Mouse (Mus musculus): ENCODE data around the gene Rsc1a1. TPM values are rescaled to one million over a fixed set of nuclear protein-coding genes. Genes with fewer than 3 reads are reported as not detected.

The Rsc1a1 gene
- total and polyA plus RNA-seq, 3 experiments, result 7.7 TPM; not detected in 2

DNA sequence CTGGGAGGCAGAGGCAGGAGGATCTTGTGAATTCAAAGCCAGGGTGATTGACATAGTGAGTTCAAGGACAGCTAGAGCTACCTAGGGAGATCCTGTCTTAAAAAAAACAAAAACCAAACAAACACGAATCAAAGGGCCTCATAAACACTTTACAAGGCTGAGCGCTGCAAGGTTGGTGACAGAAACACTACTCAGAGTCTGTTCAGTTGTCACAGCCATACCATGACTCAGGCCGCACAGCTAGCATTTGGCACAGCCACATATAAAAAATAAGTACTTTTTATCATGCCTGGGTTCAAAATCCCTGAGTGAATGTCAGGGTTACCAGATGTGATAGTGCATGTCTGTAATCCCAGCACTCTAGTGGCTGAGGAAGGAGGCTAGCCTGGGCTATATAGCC lies 38.2 kb downstream of the Rsc1a1 start:
- Histone ChIP-seq H3K27me3 (ENCODE audit: control insufficient read depth in 1 of 2, insufficient read depth in 2 of 2, low read length in 2 of 2) (no peaks in the 10 kb centered on the region), H3K9ac (ENCODE audit: control insufficient read depth, low read depth, low read length, poor library complexity, severe bottlenecking) (no peak overlapping the region), H3K4me3 (ENCODE audit: control insufficient read depth in 1 of 2, insufficient read depth in 1 of 2, low read depth in 2 of 2, low read length in 2 of 2) (no peak overlapping the region), H3K4me1 (ENCODE audit: control insufficient read depth in 1 of 2, insufficient read depth in 2 of 2, low read length in 2 of 2) (no peaks in the 10 kb centered on the region), H3K79me2 (ENCODE audit: control insufficient read depth, insufficient read depth, low read length, poor library complexity) (no peaks in the 10 kb centered on the region), H3K36me3 (ENCODE audit: control insufficient read depth in 1 of 2, insufficient read depth in 2 of 2, low read length in 2 of 2) (no peaks in the 10 kb centered on the region; a peak in 1 of 4 replicates), H3K9me3 (replicated peaks; ENCODE audit: insufficient read depth, low read length) (no peaks in the 10 kb centered on the region), H3K27ac (ENCODE audit: control insufficient read depth, low read depth, low read length) (no peak overlapping the region)
- TF ChIP-seq SIN3A (IDR thresholded peaks at IDR 0.05; ENCODE audit: low read length), result no peak
- TF ChIP-seq POLR2A (IDR thresholded peaks at IDR 0.05; ENCODE audit: control insufficient read depth in 1 of 2, insufficient read depth in 1 of 2, low read depth in 1 of 2, low read length in 2 of 2, poor library complexity in 1 of 2), result no peak
- no peak for TF ChIP-seq CHD2 (IDR thresholded peaks at IDR 0.05; ENCODE audit: low read length)
- TF ChIP-seq SMC3 (IDR thresholded peaks at IDR 0.05; ENCODE audit: low read depth, low read length), result no peak
- TF ChIP-seq HCFC1 (IDR thresholded peaks at IDR 0.05; ENCODE audit: low read depth, low read length), result no peak
- no peak for TF ChIP-seq UBTF (IDR thresholded peaks at IDR 0.05; ENCODE audit: borderline replicate concordance, insufficient read depth, low read depth, low read length)
- no peak for TF ChIP-seq POLR2AphosphoS2 (IDR thresholded peaks at IDR 0.05; ENCODE audit: low read length)
- TF ChIP-seq E2F4 (IDR thresholded peaks at IDR 0.05; ENCODE audit: borderline replicate concordance, low read depth, low read length), result no peak
- no peak for TF ChIP-seq MXI1 (IDR thresholded peaks at IDR 0.05; ENCODE audit: low read depth, low read length)
- no peak for TF ChIP-seq TAL1 (IDR thresholded peaks at IDR 0.05; ENCODE audit: low read length)
- no peak for TF ChIP-seq MAZ (IDR thresholded peaks at IDR 0.05; ENCODE audit: low read depth, low read length)
- no peak for TF ChIP-seq MAX (IDR thresholded peaks at IDR 0.05; ENCODE audit: low read length)
- no peak for TF ChIP-seq ZNF384 (IDR thresholded peaks at IDR 0.05; ENCODE audit: low read depth, low read length)
- TF ChIP-seq POLR2AphosphoS5 (IDR thresholded peaks at IDR 0.05; ENCODE audit: borderline replicate concordance, low read depth, low read length), result no peak
- TF ChIP-seq ZKSCAN1 (IDR thresholded peaks at IDR 0.05; ENCODE audit: low read depth, low read length), result no peak
- TF ChIP-seq CTCF (IDR thresholded peaks at IDR 0.05 in 2 of 3, conservative IDR thresholded peaks at IDR 0.05 in 1 of 3; ENCODE audit: control insufficient read depth in 1 of 3, insufficient read depth in 1 of 3, low read depth in 2 of 3, low read length in 3 of 3, poor library complexity in 1 of 3, severe bottlenecking in 1 of 3), result no peak
- TF ChIP-seq JUND (IDR thresholded peaks at IDR 0.05; ENCODE audit: low read depth, low read length), result no peak
- no peak for TF ChIP-seq MEF2A (IDR thresholded peaks at IDR 0.05; ENCODE audit: extremely low read depth, insufficient replicate concordance, low read depth, low read length, poor library complexity, severe bottlenecking)
- no peak for TF ChIP-seq MYB (IDR thresholded peaks at IDR 0.05; ENCODE audit: low read depth, low read length)
- DNase-seq (ENCODE audit: low read depth, low spot score), result no peak

DNA sequence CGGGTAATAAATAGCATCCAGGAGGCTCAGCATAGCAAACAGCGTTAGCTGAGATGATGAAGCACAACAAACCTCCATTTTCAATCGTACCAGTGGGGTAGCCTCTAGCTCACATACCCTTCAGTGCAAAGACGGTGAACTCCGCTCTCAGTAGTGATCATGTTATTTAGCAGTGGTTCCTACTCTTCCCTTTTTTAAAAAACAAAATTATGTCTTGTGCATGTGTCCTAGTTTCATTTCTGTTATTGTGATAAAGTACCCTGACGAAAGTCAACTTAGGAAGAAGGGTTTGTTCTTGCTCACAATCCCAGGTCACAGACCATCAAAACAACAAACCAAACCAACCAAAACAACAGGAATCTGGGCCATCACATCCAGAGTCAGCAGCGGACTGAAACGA lies 39.4 kb downstream of the Rsc1a1 start:
- DNase-seq (ENCODE audit: low read depth, low spot score), result no peak

More for the DNA sequence above, 39.4 kb downstream of the Rsc1a1 start:
- Histone ChIP-seq H3K4me1 (ENCODE audit: control insufficient read depth in 1 of 2, insufficient read depth in 2 of 2, low read length in 2 of 2) (no peaks in the 10 kb centered on the region), H3K27me3 (ENCODE audit: control insufficient read depth in 1 of 2, insufficient read depth in 2 of 2, low read length in 2 of 2) (no peaks in the 10 kb centered on the region), H3K9me3 (replicated peaks; ENCODE audit: insufficient read depth, low read length) (no peaks in the 10 kb centered on the region), H3K36me3 (ENCODE audit: control insufficient read depth in 1 of 2, insufficient read depth in 2 of 2, low read length in 2 of 2) (no peaks in the 10 kb centered on the region; a peak in 1 of 4 replicates), H3K27ac (ENCODE audit: control insufficient read depth, low read depth, low read length) (no peak overlapping the region), H3K9ac (ENCODE audit: control insufficient read depth, low read depth, low read length, poor library complexity, severe bottlenecking) (no peak overlapping the region), H3K4me3 (ENCODE audit: control insufficient read depth in 1 of 2, insufficient read depth in 1 of 2, low read depth in 2 of 2, low read length in 2 of 2) (no peak overlapping the region), H3K79me2 (ENCODE audit: control insufficient read depth, insufficient read depth, low read length, poor library complexity) (no peaks in the 10 kb centered on the region)
- no peak for TF ChIP-seq POLR2A (IDR thresholded peaks at IDR 0.05; ENCODE audit: control insufficient read depth in 1 of 2, insufficient read depth in 1 of 2, low read depth in 1 of 2, low read length in 2 of 2, poor library complexity in 1 of 2)
- no peak for TF ChIP-seq MYB (IDR thresholded peaks at IDR 0.05; ENCODE audit: low read depth, low read length)
- no peak for TF ChIP-seq ZMIZ1 (IDR thresholded peaks at IDR 0.05; ENCODE audit: low read depth, low read length)
- TF ChIP-seq CHD1 (IDR thresholded peaks at IDR 0.05; ENCODE audit: low read depth, low read length), result no peak
- no peak for TF ChIP-seq CTCF (IDR thresholded peaks at IDR 0.05 in 2 of 3, conservative IDR thresholded peaks at IDR 0.05 in 1 of 3; ENCODE audit: control insufficient read depth in 1 of 3, insufficient read depth in 1 of 3, low read depth in 2 of 3, low read length in 3 of 3, poor library complexity in 1 of 3, severe bottlenecking in 1 of 3)
- no peak for TF ChIP-seq MXI1 (IDR thresholded peaks at IDR 0.05; ENCODE audit: low read depth, low read length)
- no peak for TF ChIP-seq ZKSCAN1 (IDR thresholded peaks at IDR 0.05; ENCODE audit: low read depth, low read length)
